In genomic region chr10:59899341-59900173, GRCm38 (mm10) we compare ENCODE assay signal across 8 mouse cellular contexts. TPM values are rescaled to one million over a fixed set of nuclear protein-coding genes. Genes with fewer than 3 reads are reported as not detected.
A peak's percentile ranks its signal among the peaks of the same experiment; 100 is the strongest.
DNase-seq lines count a peak whose midpoint lies in the region; ATAC-seq and TF ChIP-seq lines count a peak whose summit lies in the region.

No protein-coding gene starts in this region.

- WGBS in forebrain, embryonic 14.5 days, result 3% methylated on average over 21 of the region's 21 CpGs
- WGBS in lung, adult 2 months, result 7% methylated on average over 21 of the region's 21 CpGs
- 8% methylated on average over 21 of the region's 21 CpGs for WGBS in neural tube, embryonic 15.5 days

- no peaks in the 10 kb centered on the region for H3K27me3 ChIP-seq in ES-Bruce4 (ENCODE audit: control insufficient read depth, insufficient read depth, low read length, poor library complexity, severe bottlenecking)
- no peaks in the 10 kb centered on the region for H3K27me3 ChIP-seq in forebrain, embryonic 14.5 days (replicated peaks; ENCODE audit: control insufficient read depth, insufficient read depth, low read length)
- no peaks in the 10 kb centered on the region for H3K27me3 ChIP-seq in neural tube, embryonic 15.5 days (replicated peaks)

- no peaks in the 10 kb centered on the region for H3K36me3 ChIP-seq in ES-Bruce4 (ENCODE audit: control insufficient read depth, insufficient read depth, low read length, poor library complexity, severe bottlenecking)
- H3K36me3 ChIP-seq in forebrain, embryonic 14.5 days (ENCODE audit: control insufficient read depth, insufficient read depth, low read length), result peaks cover 17% of the 10 kb centered on the region
- peaks cover 15% of the 10 kb centered on the region for H3K36me3 ChIP-seq in neural tube, embryonic 15.5 days

- ATAC-seq in cerebellum, adult (ENCODE audit: insufficient number of reproducible peaks, low FRiP score, low TSS enrichment), result peak; percentile 87
- ATAC-seq in forebrain, embryonic 14.5 days, result peak; percentile 92
- ATAC-seq in neural tube, embryonic 15.5 days (ENCODE audit: low FRiP score), result peak; percentile 88

- no peak for TF ChIP-seq EP300 in ES-Bruce4 (IDR thresholded peaks at IDR 0.05; ENCODE audit: insufficient read depth, low read depth, low read length)

- H3K9ac ChIP-seq in ES-Bruce4 (ENCODE audit: low read depth, poor library complexity, severe bottlenecking), result 0 out of 2 replicates have a peak overlapping the region, but pooled peaks have one; percentile 5
- peak overlapping the region; percentile 59 for H3K9ac ChIP-seq in forebrain, embryonic 14.5 days (ENCODE audit: low read length)
- peak overlapping the region; percentile 42 for H3K9ac ChIP-seq in neural tube, embryonic 15.5 days (replicated peaks)

- peak; percentile 97 for DNase-seq in forebrain, embryonic 14.5 days (ENCODE audit: low spot score)
- peak; percentile 79 for DNase-seq in heart, postnatal 25 days (ENCODE audit: low spot score)
- peak; percentile 87 to 96 for DNase-seq in layer of hippocampus, adult 2 months (ENCODE audit: low spot score in 2 of 2)
- peak; percentile 84 for DNase-seq in lung, adult 2 months
- DNase-seq in thymus, postnatal 0 days (ENCODE audit: low spot score), result peak; percentile 94

- intact Hi-C loops in heart, postnatal 25 days (cut with DNase I), result loop anchor here (5.0 kb wide), 1 partner anchor 83 kb away; no protein-coding TSS in a partner anchor

- TF ChIP-seq POLR2A in ES-Bruce4 (IDR thresholded peaks at IDR 0.05; ENCODE audit: insufficient read depth, low read length), result no peak
- peak; percentile 89 for TF ChIP-seq POLR2A in lung, adult 2 months (IDR thresholded peaks at IDR 0.05; ENCODE audit: borderline replicate concordance, extremely low read depth, low read depth, low read length)

- no peaks in the 10 kb centered on the region for H3K9me3 ChIP-seq in ES-Bruce4 (replicated peaks; ENCODE audit: control insufficient read depth, insufficient read depth, low read length, poor library complexity, severe bottlenecking)
- no peaks in the 10 kb centered on the region for H3K9me3 ChIP-seq in forebrain, embryonic 14.5 days (replicated peaks; ENCODE audit: control insufficient read depth, low read length)
- no peaks in the 10 kb centered on the region for H3K9me3 ChIP-seq in neural tube, embryonic 15.5 days (replicated peaks)

- peaks cover 15% of the 10 kb centered on the region for H3K4me1 ChIP-seq in ES-Bruce4 (ENCODE audit: control insufficient read depth, insufficient read depth, low read length)
- peaks cover 57% of the 10 kb centered on the region for H3K4me1 ChIP-seq in forebrain, embryonic 14.5 days (ENCODE audit: control insufficient read depth, insufficient read depth, low read length)
- H3K4me1 ChIP-seq in lung, adult 2 months (ENCODE audit: control insufficient read depth, insufficient read depth, low read length), result peaks cover 30% of the 10 kb centered on the region
- H3K4me1 ChIP-seq in neural tube, embryonic 15.5 days, result peaks cover 85% of the 10 kb centered on the region

- no peak for TF ChIP-seq CTCF in ES-Bruce4 (IDR thresholded peaks at IDR 0.05; ENCODE audit: low read depth, low read length)
- TF ChIP-seq CTCF in layer of hippocampus, adult 2 months (conservative IDR thresholded peaks at IDR 0.05), result no peak
- TF ChIP-seq CTCF in lung, adult 2 months (IDR thresholded peaks at IDR 0.05; ENCODE audit: insufficient read depth, low read length), result no peak

- H3K4me3 ChIP-seq in ES-Bruce4 (ENCODE audit: low read depth, low read length), result peak overlapping the region; percentile 12; the same call in 1 of the 2 replicates
- H3K4me3 ChIP-seq in forebrain, embryonic 14.5 days (ENCODE audit: low read depth, low read length), result no peak overlapping the region
- peak overlapping the region; percentile 24 for H3K4me3 ChIP-seq in layer of hippocampus, adult 2 months
- peak overlapping the region; percentile 4 for H3K4me3 ChIP-seq in lung, adult 2 months (replicated peaks; ENCODE audit: extremely low read depth, low read depth, low read length)
- H3K4me3 ChIP-seq in neural tube, embryonic 15.5 days (replicated peaks), result no peak overlapping the region

- H3K4me2 ChIP-seq in forebrain, embryonic 14.5 days (ENCODE audit: low read length), result peak overlapping the region; percentile 38
- H3K4me2 ChIP-seq in neural tube, embryonic 15.5 days, result peak overlapping the region; percentile 40

- H3K27ac ChIP-seq in ES-Bruce4 (ENCODE audit: insufficient read depth, low read length), result peak overlapping the region; percentile 72
- H3K27ac ChIP-seq in forebrain, embryonic 14.5 days (ENCODE audit: low read depth, low read length), result peak overlapping the region; percentile 99
- H3K27ac ChIP-seq in layer of hippocampus, adult 2 months, result peak overlapping the region; percentile 99
- H3K27ac ChIP-seq in neural tube, embryonic 15.5 days (replicated peaks), result peak overlapping the region; percentile 96

RNA-seq across cellular contexts. Expression of gene Dnajb12, which starts 20.2 kb away (rescaled TPM):
- polyA plus RNA-seq in ES-Bruce4 (2011; ENCODE audit: insufficient read depth, insufficient read length, low read depth, missing spikeins), result 29.3 and 29.6 TPM in 2 replicates
- 18.8 and 19.7 TPM in 2 replicates for polyA plus RNA-seq in forebrain, embryonic 14.5 days (2014; fragmentation: Nextera tagmentation; extraction: Ambion mirVana)
- 10 to 100 TPM; 34.5 to 35.9 TPM for total RNA-seq in heart, postnatal 25 days (2021)
- 10 to 100 TPM; 54.4 to 56.8 TPM for total RNA-seq in layer of hippocampus, adult 2 months (2021)
- 49.5 and 57.2 TPM in 2 replicates for polyA plus RNA-seq in lung, adult 2 months (2012; rRNA removed)
- polyA plus RNA-seq in neural tube, embryonic 15.5 days (2015; fragmentation: Nextera tagmentation; extraction: Ambion mirVana), result 17.2 and 20.6 TPM in 2 replicates
- 13.5 and 14.6 TPM in 2 replicates for polyA plus RNA-seq in thymus, postnatal 0 days (2015; fragmentation: Nextera tagmentation; extraction: Ambion mirVana)

RNA-seq across cellular contexts. Expression of gene Ddit4, which starts 52.1 kb away (rescaled TPM):
- 172 and 176 TPM in 2 replicates for polyA plus RNA-seq in ES-Bruce4 (2011; ENCODE audit: insufficient read depth, insufficient read length, low read depth, missing spikeins)
- polyA plus RNA-seq in forebrain, embryonic 14.5 days (2014; fragmentation: Nextera tagmentation; extraction: Ambion mirVana), result 10.2 and 11.1 TPM in 2 replicates
- total RNA-seq in heart, postnatal 25 days (2021), result 10 to 100 TPM; 41.8 to 77.1 TPM
- 10 to 100 TPM; 63.6 to 66.7 TPM for total RNA-seq in layer of hippocampus, adult 2 months (2021)
- 32.6 and 53.4 TPM in 2 replicates for polyA plus RNA-seq in lung, adult 2 months (2012; rRNA removed)
- 80.8 and 91.6 TPM in 2 replicates for polyA plus RNA-seq in neural tube, embryonic 15.5 days (2015; fragmentation: Nextera tagmentation; extraction: Ambion mirVana)
- polyA plus RNA-seq in thymus, postnatal 0 days (2015; fragmentation: Nextera tagmentation; extraction: Ambion mirVana), result 50.6 and 54.7 TPM in 2 replicates

Comparison
In these comparisons a context has a peak if more than half of its experiments do, and no peak if none do; other contexts are left out.
1. H3K4me3 ChIP-seq: peak in ES-Bruce4 (single experiment), layer of hippocampus, adult 2 months (single experiment) and lung, adult 2 months (single experiment); none in forebrain, embryonic 14.5 days (single experiment) and neural tube, embryonic 15.5 days (single experiment).
2. H3K9ac ChIP-seq: peak in every context shown above with its lines; median percentile 59 in forebrain, embryonic 14.5 days; 42 in neural tube, embryonic 15.5 days; 5 in ES-Bruce4.
3. Peak in every context shown above with its lines, with median percentiles within 50 percentile points of each other: H3K27ac ChIP-seq, ATAC-seq and DNase-seq.